12 mouse cellular contexts compared by ENCODE assay signal in the genomic region with DNA sequence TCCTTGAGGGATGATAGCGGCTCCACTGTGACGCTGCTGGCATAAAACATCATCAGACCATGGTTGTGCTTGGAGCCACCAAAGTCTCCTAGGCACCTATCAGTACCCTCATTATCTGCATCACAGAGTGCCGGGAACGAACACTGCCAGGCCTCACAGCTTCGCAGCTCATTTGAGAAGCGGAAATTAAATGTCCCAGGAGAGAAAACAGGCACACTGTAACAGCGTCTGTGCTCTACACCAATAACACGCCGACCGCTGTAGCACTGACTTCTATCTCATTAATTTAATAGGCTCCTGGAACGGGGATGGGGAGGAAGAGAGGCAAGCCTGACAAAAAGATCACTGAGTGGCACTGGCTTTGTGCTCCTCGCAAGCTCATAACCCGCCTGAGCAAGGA. TPM values are rescaled to one million over a fixed set of nuclear protein-coding genes. Genes with fewer than 3 reads are reported as not detected.
DNase-seq lines count a peak whose midpoint lies in the region; ATAC-seq lines count a peak whose summit lies in the region.
"Had no signal": no experiment of that assay in that cellular context is flagged by ENCODE, and none has a peak within 500 bp of the region (broad histone marks: within the 10 kb centered on the region; RNA-seq: fewer than 3 reads in every experiment).

No protein-coding gene starts in this region.

- no peak overlapping the region for H3K4me3 ChIP-seq in heart, embryonic 15.5 days
- no peak overlapping the region for H3K4me3 ChIP-seq in forebrain, embryonic 10.5 days
- no peak overlapping the region for H3K4me3 ChIP-seq in hindbrain, embryonic 14.5 days (replicated peaks; ENCODE audit: low read length)
- H3K4me3 ChIP-seq: embryonic facial prominence, embryonic 13.5 days; liver, embryonic 15.5 days had no signal

- H3K36me3 ChIP-seq in heart, embryonic 15.5 days, result no peaks in the 10 kb centered on the region
- H3K36me3 ChIP-seq in forebrain, embryonic 10.5 days (replicated peaks), result no peaks in the 10 kb centered on the region
- no peaks in the 10 kb centered on the region for H3K36me3 ChIP-seq in hindbrain, embryonic 14.5 days (replicated peaks; ENCODE audit: control insufficient read depth, insufficient read depth)
- H3K36me3 ChIP-seq: embryonic facial prominence, embryonic 13.5 days; liver, embryonic 15.5 days had no signal

- H3K4me1 ChIP-seq in heart, embryonic 15.5 days (replicated peaks), result no peaks in the 10 kb centered on the region
- peaks cover 33% of the 10 kb centered on the region; the same call in 1 of the 2 replicates for H3K4me1 ChIP-seq in forebrain, embryonic 10.5 days
- H3K4me1 ChIP-seq in hindbrain, embryonic 14.5 days (replicated peaks; ENCODE audit: control insufficient read depth, insufficient read depth, low read length), result peaks cover 38% of the 10 kb centered on the region
- H3K4me1 ChIP-seq: liver, embryonic 15.5 days had no signal

- 34% methylated on average over 13 of the region's 13 CpGs for WGBS in heart, embryonic 15.5 days
- WGBS in forebrain, embryonic 10.5 days, result 71% methylated on average over 13 of the region's 13 CpGs
- 19% methylated on average over 13 of the region's 13 CpGs for WGBS in hindbrain, embryonic 14.5 days

- no peak for DNase-seq in heart, postnatal 14 days
- no peak for DNase-seq in forebrain, embryonic 10.5 days (ENCODE audit: extremely low spot score, low spot score)
- DNase-seq in hindbrain, embryonic 14.5 days (ENCODE audit: low spot score), result peak; percentile 79
- peak; percentile 14 for DNase-seq in neural tube, embryonic 10.5 days (ENCODE audit: extremely low spot score, low spot score)
- no peak for DNase-seq in adrenal gland, postnatal 14 days
- no peak for DNase-seq in ovary, adult 18-20 months (ENCODE audit: low spot score)
- DNase-seq in c-Kit-positive CD71-positive TER-119-positive erythroid progenitor cells, embryonic 14.5 days (ENCODE audit: low spot score), result no peak
- DNase-seq: heart, adult 11 months; kidney, postnatal 14 days had no signal

- H3K27me3 ChIP-seq in heart, embryonic 15.5 days, result no peaks in the 10 kb centered on the region
- no peaks in the 10 kb centered on the region for H3K27me3 ChIP-seq in forebrain, embryonic 10.5 days (ENCODE audit: poor library complexity, severe bottlenecking)
- no peaks in the 10 kb centered on the region for H3K27me3 ChIP-seq in hindbrain, embryonic 14.5 days (ENCODE audit: control insufficient read depth, insufficient read depth, low read length)
- H3K27me3 ChIP-seq: embryonic facial prominence, embryonic 13.5 days; liver, embryonic 15.5 days had no signal

- H3K4me2 ChIP-seq in heart, embryonic 15.5 days, result no peak overlapping the region
- peak overlapping the region; percentile 42 for H3K4me2 ChIP-seq in hindbrain, embryonic 14.5 days (replicated peaks)
- H3K4me2 ChIP-seq: embryonic facial prominence, embryonic 13.5 days; liver, embryonic 15.5 days had no signal

- intact Hi-C loops in heart, postnatal 14 days (cut with DNase I), result no loop called here

- no peak overlapping the region for H3K9ac ChIP-seq in heart, embryonic 15.5 days
- H3K9ac ChIP-seq in hindbrain, embryonic 14.5 days, result peak overlapping the region; percentile 43
- H3K9ac ChIP-seq: embryonic facial prominence, embryonic 13.5 days; liver, embryonic 15.5 days had no signal

- no peaks in the 10 kb centered on the region for H3K9me3 ChIP-seq in heart, embryonic 15.5 days (replicated peaks)
- H3K9me3 ChIP-seq in forebrain, embryonic 10.5 days, result no peaks in the 10 kb centered on the region
- H3K9me3 ChIP-seq in hindbrain, embryonic 14.5 days (ENCODE audit: control insufficient read depth, low read length), result no peaks in the 10 kb centered on the region
- H3K9me3 ChIP-seq: embryonic facial prominence, embryonic 13.5 days; liver, embryonic 15.5 days had no signal

- no peak overlapping the region for H3K27ac ChIP-seq in heart, embryonic 15.5 days
- peak overlapping the region; percentile 51; the same call in 1 of the 2 replicates for H3K27ac ChIP-seq in forebrain, embryonic 10.5 days
- peak overlapping the region; percentile 83 for H3K27ac ChIP-seq in hindbrain, embryonic 14.5 days
- H3K27ac ChIP-seq: embryonic facial prominence, embryonic 13.5 days; liver, embryonic 15.5 days had no signal

- 0 out of 2 replicates have a peak, but pooled peaks have one; percentile 22 for ATAC-seq in heart, embryonic 15.5 days (replicated peaks; ENCODE audit: insufficient number of reproducible peaks, insufficient read depth, low FRiP score, low read depth)
- peak; percentile 90 for ATAC-seq in hindbrain, embryonic 14.5 days (ENCODE audit: low FRiP score)

RNA-seq across cellular contexts. Expression of gene Id4, which starts 29.4 kb away (rescaled TPM):
- polyA plus RNA-seq in heart, embryonic 15.5 days (2015; fragmentation: Nextera tagmentation; extraction: Ambion mirVana), result 3.0 and 4.5 TPM in 2 replicates
- total RNA-seq in heart, postnatal 14 days (2021), result 1 to 10 TPM; 1.1 to 1.8 TPM
- 80.5 and 101 TPM in 2 replicates for polyA plus RNA-seq in forebrain, embryonic 10.5 days (2016; fragmentation: Nextera tagmentation; extraction: Ambion mirVana)
- polyA plus RNA-seq in hindbrain, embryonic 14.5 days (2014; fragmentation: Nextera tagmentation; extraction: Ambion mirVana), result 91.5 and 100 TPM in 2 replicates
- 3.4 and 4.4 TPM in 2 replicates for total RNA-seq in adrenal gland, postnatal 14 days (2021)

Comparison
In these comparisons a context has a peak if more than half of its experiments do, and no peak if none do; other contexts are left out.
1. DNase-seq: peak in hindbrain, embryonic 14.5 days (single experiment) and neural tube, embryonic 10.5 days (single experiment); none in heart, postnatal 14 days (0 of 2), forebrain, embryonic 10.5 days (single experiment), adrenal gland, postnatal 14 days (single experiment), ovary, adult 18-20 months (single experiment) and c-Kit-positive CD71-positive TER-119-positive erythroid progenitor cells, embryonic 14.5 days (single experiment).
2. RNA of gene Id4, which starts 29.4 kb away (polyA plus RNA-seq): 91.5 to 100 TPM in hindbrain, embryonic 14.5 days and 80.5 to 101 TPM in forebrain, embryonic 10.5 days; 3.0 to 4.5 TPM in heart, embryonic 15.5 days; every median in the first group is over 10 times any median in the second.